Mouse (Mus musculus) liver, embryonic 16.5 days (tissue): ENCODE results near the gene Krtap2-4. TPM values are rescaled to one million over a fixed set of nuclear protein-coding genes. Genes with fewer than 3 reads are reported as not detected.
"Not testable (repeated sequence)": the region's sequence is repeated elsewhere in the genome, so short reads cannot be mapped to it uniquely, and the experiment has no call there.

Experiments
- ATAC-seq: fragments of 200-750 bp; cut with Nextera tagmentation; 2 replicates; pipeline ENCODE4 v1.8.0; 2017; ENCODE audit warnings: low read depth, mild to moderate bottlenecking, moderate number of reproducible peaks, moderate library complexity
- H3K27ac ChIP-seq: fragments of 300-500 bp; sonication (generic); 2 replicates; pipeline ENCODE4 v1.5.1; 2014; ENCODE audit warnings: mild to moderate bottlenecking, low read length
- H3K27me3 ChIP-seq: fragments of 300-500 bp; sonication (generic); 2 replicates; pipeline ENCODE4 v1.6.1; 2014; ENCODE audit warnings: low read depth, low read length, mixed read lengths; ENCODE audit not compliant: control insufficient read depth, insufficient read depth
- H3K36me3 ChIP-seq: fragments of 300-500 bp; sonication (generic); 2 replicates; pipeline ENCODE4 v1.6.1; 2014; ENCODE audit warnings: mild to moderate bottlenecking; ENCODE audit not compliant: control insufficient read depth, insufficient read depth
- H3K4me1 ChIP-seq: fragments of 300-500 bp; sonication (generic); 2 replicates; pipeline ENCODE4 v1.6.1; 2014; ENCODE audit warnings: low read depth, low read length, mixed read lengths; ENCODE audit not compliant: control insufficient read depth
- H3K4me2 ChIP-seq: fragments of 300-500 bp; sonication (generic); 2 replicates; pipeline ENCODE4 v1.6.1; 2014; ENCODE audit warnings: low read depth, low read length, mixed read lengths
- H3K4me3 ChIP-seq: fragments of 300-500 bp; sonication (generic); 2 replicates; pipeline ENCODE4 v1.5.1; 2014; ENCODE audit warnings: low read depth, mild to moderate bottlenecking, low read length
- H3K9ac ChIP-seq: fragments of 300-500 bp; sonication (generic); 2 replicates; pipeline ENCODE4 v1.6.1; 2014; ENCODE audit warnings: low read depth, low read length
- H3K9me3 ChIP-seq: fragments of 300-500 bp; sonication (generic); replicated peaks from 2 replicates; pipeline ENCODE4 v1.6.1; 2016; ENCODE audit warnings: low read length; ENCODE audit not compliant: control insufficient read depth
- WGBS: fragments of 180-500 bp; shearing (Covaris S2); extraction: QIAGEN DNeasy Blood & Tissue Kit; methylation state at CpG from one replicate; pipeline ENCODE4 v1.1.7; 2014; ENCODE audit not compliant: insufficient replicate concordance; 5-methylcytosine and 5-hydroxymethylcytosine counted together
- polyA plus RNA-seq: library from polyadenylated mRNA; unstranded; fragments of >200 nt; fragmentation: Nextera tagmentation; extraction: Ambion mirVana; gene quantifications from 2 replicates; pipeline ENCODE4 v1.2.1, GENCODE M21; 2015

Gene Krtap2-4
- polyA plus RNA-seq, 1 experiment from 2014 or later: not detected

- Histone ChIP-seq H3K4me1 (no peaks in the 10 kb centered on the region), H3K27me3 (no peaks in the 10 kb centered on the region), H3K36me3 (no peaks in the 10 kb centered on the region), H3K9ac (no peak overlapping the region), H3K4me3 (no peak overlapping the region), H3K9me3 (no peaks in the 10 kb centered on the region), H3K4me2 (no peak overlapping the region), H3K27ac (no peak overlapping the region)
- WGBS: 18% methylated on average over 1 of the region's 1 CpGs
- no peak for ATAC-seq
These were observed 26.3 kb upstream of the Krtap2-4 start for GRCm38 (mm10) chr11:99640926-99641325.

- ATAC-seq: no peak
- Histone ChIP-seq H3K4me3 (no peak overlapping the region), H3K36me3 (no peaks in the 10 kb centered on the region), H3K4me2 (no peak overlapping the region), H3K4me1 (no peaks in the 10 kb centered on the region), H3K27me3 (no peaks in the 10 kb centered on the region), H3K9me3 (no peaks in the 10 kb centered on the region), H3K27ac (no peak overlapping the region), H3K9ac (no peak overlapping the region)
- 66% methylated on average over 1 of the region's 1 CpGs for WGBS
These were observed 22.4 kb upstream of the Krtap2-4 start for GRCm38 (mm10) chr11:99637086-99637485.

GRCm38 (mm10) chr11:99634653-99635134 lies 20.0 kb upstream of the Krtap2-4 start, which contains the start of gene Krtap4-2:
Krtap4-2 (minus strand) TSS chr11:99635084.
- H3K27ac ChIP-seq: no peak within 1 kb of the TSS
- ATAC-seq: no peak
- no peaks in the 10 kb centered on the region for H3K36me3 ChIP-seq
- no peak within 1 kb of the TSS for H3K4me3 ChIP-seq
- no peaks in the 10 kb centered on the region for H3K9me3 ChIP-seq
- no peak within 1 kb of the TSS for H3K9ac ChIP-seq
- H3K4me2 ChIP-seq: no peak within 1 kb of the TSS
- 44% methylated on average over 8 of the region's 8 CpGs for WGBS
- H3K27me3 ChIP-seq: no peaks in the 10 kb centered on the region
- no peaks in the 10 kb centered on the region for H3K4me1 ChIP-seq

- no peak for ATAC-seq
- Histone ChIP-seq H3K9ac (no peak overlapping the region), H3K4me2 (no peak overlapping the region), H3K9me3 (no peaks in the 10 kb centered on the region), H3K4me1 (no peaks in the 10 kb centered on the region), H3K27ac (no peak overlapping the region), H3K36me3 (no peaks in the 10 kb centered on the region), H3K27me3 (no peaks in the 10 kb centered on the region), H3K4me3 (no peak overlapping the region)
- 27% methylated on average over 2 of the region's 2 CpGs for WGBS
These were observed 18.6 kb upstream of the Krtap2-4 start for GRCm38 (mm10) chr11:99633293-99633692.

GRCm38 (mm10) chr11:99630890-99631289 lies 16.2 kb upstream of the Krtap2-4 start:
- ATAC-seq: no peak
- Histone ChIP-seq H3K36me3 (no peaks in the 10 kb centered on the region), H3K4me3 (no peak overlapping the region), H3K4me2 (no peak overlapping the region), H3K4me1 (no peaks in the 10 kb centered on the region), H3K27ac (no peak overlapping the region), H3K27me3 (no peaks in the 10 kb centered on the region), H3K9ac (no peak overlapping the region), H3K9me3 (no peaks in the 10 kb centered on the region)
- 40% methylated on average over 3 of the region's 3 CpGs for WGBS

- H3K9ac ChIP-seq: no peak within 1 kb of the TSS
- no peak within 1 kb of the TSS for H3K4me3 ChIP-seq
- H3K9me3 ChIP-seq: no peaks in the 10 kb centered on the region
- H3K27ac ChIP-seq: no peak within 1 kb of the TSS
- no peaks in the 10 kb centered on the region for H3K27me3 ChIP-seq
- H3K4me2 ChIP-seq: no peak within 1 kb of the TSS
- WGBS: 56% methylated on average over 4 of the region's 4 CpGs
- H3K4me1 ChIP-seq: no peaks in the 10 kb centered on the region
- no peaks in the 10 kb centered on the region for H3K36me3 ChIP-seq
- ATAC-seq: no peak
These were observed 13.5 kb upstream of the Krtap2-4 start, which contains the start of gene Krtap4-1 for GRCm38 (mm10) chr11:99628138-99628537. Krtap4-1 (minus strand) TSS chr11:99628238.

GRCm38 (mm10) chr11:99620335-99620734 lies 5.7 kb upstream of the Krtap2-4 start, which contains the start of gene Gm11562:
Gm11562 (minus strand) TSS chr11:99620435.
- Histone ChIP-seq H3K27ac (no peak within 1 kb of the TSS), H3K9ac (no peak within 1 kb of the TSS), H3K4me1 (no peaks in the 10 kb centered on the region), H3K4me3 (no peak within 1 kb of the TSS), H3K4me2 (no peak within 1 kb of the TSS), H3K27me3 (no peaks in the 10 kb centered on the region), H3K9me3 (no peaks in the 10 kb centered on the region), H3K36me3 (no peaks in the 10 kb centered on the region)
- no peak for ATAC-seq
- WGBS: 55% methylated on average over 2 of the region's 2 CpGs

GRCm38 (mm10) chr11:99610089-99610488 lies 4.6 kb downstream of the Krtap2-4 start, which contains the start of gene Gm11937:
Gm11937 (minus strand) TSS chr11:99610189.
- 43% methylated on average over 2 of the region's 2 CpGs for WGBS
- not testable (repeated sequence) for H3K9me3 ChIP-seq, H3K9ac ChIP-seq, H3K4me2 ChIP-seq, H3K4me3 ChIP-seq, H3K36me3 ChIP-seq, H3K4me1 ChIP-seq, H3K27me3 ChIP-seq, ATAC-seq, H3K27ac ChIP-seq

- no peak overlapping the region for H3K9ac ChIP-seq
- H3K9me3 ChIP-seq: no peaks in the 10 kb centered on the region
- no peaks in the 10 kb centered on the region for H3K36me3 ChIP-seq
- no peak overlapping the region for H3K4me3 ChIP-seq
- ATAC-seq: no peak
- no peak overlapping the region for H3K27ac ChIP-seq
- H3K4me1 ChIP-seq: no peaks in the 10 kb centered on the region
- no peak overlapping the region for H3K4me2 ChIP-seq
- no peaks in the 10 kb centered on the region for H3K27me3 ChIP-seq
- WGBS: 39% methylated on average over 1 of the region's 1 CpGs
These were observed 5.5 kb downstream of the Krtap2-4 start for GRCm38 (mm10) chr11:99609126-99609525.
